Mouse (Mus musculus) urinary bladder, postnatal 4 days (tissue): ENCODE data around the gene Anxa8.

ENCODE experiments used
- DNase-seq, 2 experiments: peaks; one replicate each; pipeline ENCODE4 v3.0.0; 2021 to 2022; ENCODE audit warnings: low spot score in 2 of 2

Anxa8 gene

DNA sequence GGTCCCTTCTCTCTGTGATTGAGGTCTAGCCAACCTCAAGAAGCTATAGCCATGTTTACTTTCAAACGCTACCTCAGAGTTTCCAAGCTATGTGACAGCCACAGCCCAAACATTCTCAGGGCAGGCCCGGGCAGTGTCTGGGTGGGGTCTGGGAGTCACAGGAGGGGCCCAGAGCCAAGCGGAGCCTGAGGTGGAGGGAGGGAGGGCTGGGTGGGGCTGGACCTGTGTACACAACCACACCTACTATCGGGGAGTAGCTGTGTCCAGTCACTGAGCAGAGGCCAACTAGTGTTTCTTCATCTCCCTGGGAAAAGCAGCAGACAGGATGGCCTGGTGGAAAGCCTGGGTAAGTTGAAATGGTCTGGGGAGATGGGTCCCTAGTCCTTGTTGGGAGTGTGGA lies at the start of gene Anxa8:
Anxa8 (plus strand) TSS at position 251 of the 400 bp plus-strand sequence.
- peak in 1 of 2 experiments; percentile 56 for DNase-seq

GRCm38 (mm10) chr14:34041241-34041640 lies 44.5 kb upstream of the Anxa8 start:
- no peak for DNase-seq

GRCm38 (mm10) chr14:34043341-34043740 lies 42.4 kb upstream of the Anxa8 start:
- DNase-seq, result no peak

DNA sequence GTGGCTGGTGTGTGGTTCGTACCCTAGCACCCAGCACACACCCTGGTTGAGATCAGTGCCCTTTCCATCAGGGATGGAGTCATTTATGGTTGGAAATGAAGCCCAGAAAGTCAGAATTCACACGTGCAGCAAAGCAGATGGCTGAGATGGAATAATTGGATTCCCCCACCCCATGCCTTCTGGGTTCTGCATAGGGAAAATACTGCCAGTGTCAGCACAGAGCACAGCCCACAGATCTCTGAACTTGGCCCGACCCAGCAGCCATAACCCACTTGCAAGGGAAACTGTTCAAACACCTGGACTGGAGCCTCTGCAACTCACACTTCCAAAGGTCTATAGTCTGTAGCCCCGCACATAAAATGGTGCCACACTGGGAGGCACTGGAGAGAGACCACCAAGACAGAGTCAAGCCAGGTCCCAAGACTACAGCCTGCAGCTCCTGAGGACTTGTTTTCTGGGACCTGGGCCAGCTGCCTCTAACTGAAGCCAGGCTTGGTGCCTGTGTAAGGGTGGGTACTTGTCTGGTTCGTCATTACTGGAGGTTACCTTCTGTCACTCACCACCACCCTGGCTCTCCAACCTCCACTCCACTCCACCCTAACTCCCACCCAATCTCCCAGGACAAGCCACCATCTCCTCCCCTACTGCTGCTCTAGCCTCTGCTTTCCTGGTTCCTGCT lies 35.5 kb upstream of the Anxa8 start:
- DNase-seq, result no peak

DNA sequence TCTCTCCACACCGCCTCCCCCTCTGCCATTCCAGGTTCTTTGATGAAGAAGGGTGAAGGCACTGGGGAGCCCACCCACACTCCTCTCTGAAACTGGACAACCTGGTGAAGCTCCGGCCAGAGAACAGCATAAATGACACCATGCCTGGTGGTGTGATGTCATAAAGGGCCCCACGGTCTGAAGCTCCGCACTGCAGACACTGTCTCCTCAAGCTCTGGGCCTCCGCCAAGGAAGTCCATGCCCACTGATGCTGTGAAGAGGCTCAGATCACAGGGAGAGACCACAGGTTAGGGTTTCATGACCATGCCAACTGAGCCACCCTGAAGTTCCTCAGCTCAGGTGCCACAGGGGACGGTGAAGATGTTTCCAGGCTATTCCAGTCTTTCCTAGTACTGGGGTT lies 33.3 kb upstream of the Anxa8 start, which contains the start of gene Antxrl:
Antxrl (plus strand) TSS at position 192 of the 400 bp plus-strand sequence.
- DNase-seq, result no peak

DNA sequence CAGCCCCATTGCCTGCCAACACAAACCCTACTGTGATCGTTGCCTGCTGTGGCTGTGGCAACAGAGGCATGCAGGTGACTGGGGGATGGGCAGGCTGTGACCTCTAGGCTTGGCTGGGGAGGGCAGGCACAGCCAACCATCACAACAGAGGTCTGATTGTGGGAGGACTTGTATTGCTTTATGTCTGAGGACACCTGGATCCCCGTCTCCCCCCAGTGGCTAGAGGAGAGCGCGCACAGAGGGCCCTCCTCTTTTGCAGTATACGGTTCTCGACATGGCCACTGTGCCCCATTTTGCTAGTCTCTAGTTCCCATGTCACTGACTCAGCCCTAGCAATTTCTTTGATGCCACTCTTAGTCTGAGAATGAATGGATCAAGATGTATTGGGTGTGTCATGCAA lies 14.1 kb upstream of the Anxa8 start:
- DNase-seq, result no peak

GRCm38 (mm10) chr14:34075346-34075745 lies 10.4 kb upstream of the Anxa8 start:
- no peak for DNase-seq

GRCm38 (mm10) chr14:34077222-34077621 lies 8.6 kb upstream of the Anxa8 start:
- no peak for DNase-seq

DNA sequence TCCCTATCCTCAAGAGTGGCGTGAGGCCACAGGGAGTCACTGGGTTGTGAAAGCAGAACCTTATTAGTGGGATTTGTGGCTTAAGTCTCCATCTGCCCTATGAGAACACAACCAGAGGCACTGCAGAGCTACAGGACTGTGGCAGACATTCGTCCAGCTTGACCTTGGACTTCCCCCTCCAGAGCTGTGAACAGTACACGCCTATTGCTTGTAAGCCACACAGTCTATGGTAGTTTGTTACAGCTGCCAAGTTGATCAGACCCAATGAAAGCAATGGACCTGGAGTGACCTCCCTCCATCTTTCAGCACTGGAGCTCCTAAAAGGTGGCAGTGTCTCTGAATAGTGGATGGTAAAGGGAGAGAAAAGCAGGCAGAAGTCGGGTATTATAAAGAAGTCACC lies 7.5 kb upstream of the Anxa8 start:
- DNase-seq, result no peak

DNA sequence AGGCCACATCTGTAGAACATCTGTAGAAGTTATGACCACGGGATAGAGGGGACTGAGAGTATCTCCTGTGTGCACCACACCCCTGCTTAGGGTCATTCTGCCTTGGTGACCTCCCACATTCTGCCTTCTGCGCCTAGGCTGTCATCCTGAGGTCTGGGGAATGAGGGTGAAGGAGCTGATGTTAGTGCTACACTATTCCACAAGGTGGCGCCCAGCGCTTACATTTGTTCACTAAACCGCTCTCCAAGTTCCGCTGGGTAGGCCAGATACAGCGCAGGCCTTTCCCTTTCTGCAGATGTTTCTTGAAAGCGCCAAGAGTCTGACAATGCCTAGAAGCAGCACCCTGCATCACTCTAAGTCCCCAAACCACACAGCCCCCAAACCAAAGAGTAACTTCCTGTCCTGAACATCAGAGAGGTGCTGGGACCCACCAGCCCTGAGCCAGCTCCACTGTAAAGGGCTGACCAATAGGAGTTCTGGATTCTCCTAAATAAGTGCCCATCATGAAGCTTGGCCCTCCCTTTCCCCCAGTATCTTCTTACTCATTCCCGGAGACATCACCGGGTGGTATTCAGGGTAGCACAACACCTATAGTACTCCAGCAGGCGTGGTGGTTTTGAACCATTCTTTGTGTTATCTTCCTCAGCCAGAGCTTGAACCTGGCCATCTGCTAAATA lies 5.3 kb upstream of the Anxa8 start:
- DNase-seq, result peak; percentile 47 to 76

GRCm38 (mm10) chr14:34086806-34087205 lies 1.0 kb downstream of the Anxa8 start:
- no peak for DNase-seq

- no peak for DNase-seq
Observed at GRCm38 (mm10) chr14:34087856-34088398, 2.1 kb downstream of the Anxa8 start.

DNA sequence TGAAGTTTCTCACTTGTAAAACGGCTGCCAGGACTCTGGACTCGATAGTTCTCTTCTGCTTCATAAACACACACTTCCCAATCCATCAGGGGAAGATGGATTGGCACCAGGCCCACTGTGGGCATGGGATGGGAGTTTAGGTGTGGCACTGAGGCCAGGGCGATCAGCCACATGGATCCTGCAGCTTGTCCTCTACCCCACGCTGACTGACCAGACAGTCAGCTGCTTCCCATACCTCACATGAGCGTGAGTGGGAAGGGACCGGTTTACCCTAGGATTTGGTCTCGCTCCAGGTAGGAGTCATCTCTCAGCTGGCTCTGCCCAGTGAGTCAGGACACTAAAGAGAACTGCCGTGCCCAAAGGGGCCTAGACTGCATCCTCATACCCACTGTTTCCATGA lies 4.0 kb downstream of the Anxa8 start:
- DNase-seq, result no peak

- no peak for DNase-seq
Observed at GRCm38 (mm10) chr14:34091475-34091874, 5.7 kb downstream of the Anxa8 start.

DNA sequence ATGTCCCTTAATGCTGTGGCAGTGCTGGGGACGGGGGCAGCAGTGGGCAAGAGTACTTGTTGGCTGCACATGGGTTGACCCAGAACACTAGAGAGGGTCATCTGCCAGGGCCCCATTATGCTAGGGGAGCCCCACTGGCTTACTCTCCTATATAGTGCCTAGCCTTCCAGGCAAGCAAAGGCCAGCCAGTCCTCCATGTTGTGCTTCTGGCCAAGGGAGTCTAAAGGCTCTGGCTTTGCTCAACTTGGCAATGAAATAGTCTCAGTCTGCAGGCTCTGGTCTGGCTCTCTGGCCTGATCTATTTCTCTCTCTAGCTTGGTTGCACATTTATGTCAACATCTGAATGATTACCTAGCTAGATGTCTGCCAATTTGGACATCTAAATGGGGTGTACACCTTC lies 7.1 kb downstream of the Anxa8 start:
- DNase-seq, result no peak

DNA sequence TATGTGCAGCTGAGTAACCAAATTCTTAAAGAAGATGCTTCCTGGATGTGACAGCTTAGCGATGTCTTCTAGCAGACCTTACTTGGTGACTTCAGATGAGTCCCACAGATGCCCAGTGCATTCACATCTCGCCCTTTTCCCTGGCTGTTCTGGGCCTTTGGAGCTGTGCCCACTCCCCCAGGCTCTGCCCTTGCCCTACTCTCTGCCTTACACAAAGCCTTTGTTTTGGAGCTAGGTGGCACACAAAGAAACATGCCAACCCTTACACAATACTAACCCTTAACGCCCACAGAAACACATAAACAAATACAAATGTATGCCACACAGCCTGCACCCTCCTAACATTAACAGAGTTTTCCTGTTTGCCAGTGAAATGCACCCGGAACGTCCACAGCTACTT lies 10.4 kb downstream of the Anxa8 start:
- DNase-seq, result no peak

- DNase-seq, result no peak
Observed at GRCm38 (mm10) chr14:34102601-34103000, 16.8 kb downstream of the Anxa8 start, which contains the start of gene A630023A22Rik. TSS of gene A630023A22Rik (minus strand) at chr14:34102754.

DNA sequence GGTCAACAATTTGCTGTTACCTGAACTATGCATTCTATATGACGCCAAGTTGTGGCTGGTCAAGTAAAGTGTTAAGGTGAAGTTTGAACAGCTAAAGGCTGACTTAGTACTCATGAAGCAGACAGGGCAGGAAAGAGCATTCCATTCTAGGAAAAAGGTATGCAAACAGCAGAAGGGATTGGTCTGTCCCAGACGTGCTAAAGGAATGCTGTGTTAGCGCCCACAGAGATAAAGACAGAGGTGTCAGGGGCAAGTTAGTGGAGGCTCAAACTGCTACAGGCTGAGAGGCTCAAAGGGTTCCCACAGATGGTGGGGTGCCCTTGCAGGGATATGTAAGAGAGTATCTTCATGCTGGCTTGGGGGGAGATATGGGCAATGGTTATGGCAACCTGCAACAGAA lies 18.1 kb downstream of the Anxa8 start:
- peak in 1 of 2 experiments; percentile 15 for DNase-seq

DNA sequence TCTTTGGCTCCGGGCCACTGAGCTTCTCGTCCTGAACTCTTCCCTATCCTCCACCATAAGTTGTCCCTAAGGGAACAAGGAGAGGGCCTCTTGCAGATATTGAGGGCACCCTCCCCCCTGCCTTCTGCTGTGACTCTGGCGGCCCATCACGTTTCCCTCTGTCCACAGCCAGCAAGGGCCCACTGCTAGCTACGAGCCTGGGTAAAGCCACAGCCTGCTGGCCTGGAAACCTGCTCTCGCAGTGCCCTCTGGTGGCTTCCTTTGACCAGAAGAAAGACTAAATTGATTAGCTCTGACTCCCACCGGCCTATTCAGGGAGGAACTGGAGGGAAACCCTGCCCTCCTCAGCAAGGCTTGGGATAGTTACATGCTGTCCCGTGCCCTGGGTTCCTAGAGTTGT lies 19.1 kb downstream of the Anxa8 start:
- DNase-seq, result peak; percentile 59 to 71

DNA sequence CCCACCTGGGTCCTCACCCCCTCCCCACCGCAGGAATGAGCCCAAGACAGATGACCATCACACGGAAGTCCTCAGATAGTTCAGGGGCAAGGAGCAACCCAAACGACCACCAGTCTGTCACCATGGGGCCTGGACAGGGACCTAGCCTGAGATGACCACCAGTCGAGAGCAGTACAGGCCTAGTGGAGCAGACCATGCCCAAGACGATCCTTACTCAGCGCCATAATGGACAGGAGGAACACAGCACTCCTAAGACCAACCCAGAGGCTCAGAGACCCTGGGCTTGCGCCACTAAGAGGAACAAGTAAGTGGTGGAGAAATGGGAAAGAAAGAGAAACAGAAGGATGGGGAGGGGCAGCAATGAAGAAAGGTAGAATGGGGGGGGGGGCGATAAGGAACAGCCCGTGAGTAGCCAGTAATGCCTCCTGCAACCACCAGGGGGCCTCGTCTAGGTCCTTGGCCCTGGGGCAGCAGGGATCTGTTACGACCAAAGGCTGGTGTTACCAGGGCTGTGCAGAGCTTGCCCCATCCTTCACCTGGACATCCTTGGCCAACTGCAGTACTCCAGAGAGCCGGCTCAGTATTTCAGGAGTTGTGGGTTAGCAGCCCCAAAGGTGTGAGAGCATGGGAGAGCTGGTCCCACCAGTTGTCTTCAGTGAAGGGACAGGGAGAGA lies 20.7 kb downstream of the Anxa8 start:
- peak in 1 of 2 experiments; percentile 21 for DNase-seq

GRCm38 (mm10) chr14:34107594-34107993 lies 21.8 kb downstream of the Anxa8 start:
- no peak for DNase-seq

GRCm38 (mm10) chr14:34114311-34114710 lies 28.5 kb downstream of the Anxa8 start:
- DNase-seq, result no peak
